Mouse (Mus musculus): ENCODE measurements around the gene Dbr1. TPM values are rescaled to one million over a fixed set of nuclear protein-coding genes. Genes with fewer than 3 reads are reported as not detected.
A peak's percentile ranks its signal among the peaks of the same experiment; 100 is the strongest.
"Not testable (repeated sequence)": the region's sequence is repeated elsewhere in the genome, so short reads cannot be mapped to it uniquely, and the experiment has no call there.

Gene Dbr1
- total RNA-seq (2021): 1 to 10 TPM; 5.6 to 7.1 TPM
- long read RNA-seq, experiment 1, transcript Dbr1-201 (8 exons, 2,261 nt): major isoform, 8 of 9 reads
- long read RNA-seq, experiment 1, partial matches to known transcripts: 0 of 9 reads
- long read RNA-seq, experiment 1, other reads (novel, unspliced or antisense): 1 of 9 reads
- long read RNA-seq, experiment 2, transcript Dbr1-201 (8 exons, 2,261 nt): major isoform, 8 of 8 reads
- long read RNA-seq, experiment 2, partial matches to known transcripts: 0 of 8 reads
- long read RNA-seq, experiment 2, other reads (novel, unspliced or antisense): 0 of 8 reads

- peak; percentile 92 for DNase-seq
Measured at GRCm38 (mm10) chr9:99575677-99576480, at the start of gene Dbr1. TSS of gene Dbr1 (plus strand) at chr9:99575799.

GRCm38 (mm10) chr9:99531865-99532264 is 43.7 kb upstream of the Dbr1 start:
- no peak for DNase-seq

GRCm38 (mm10) chr9:99546259-99546658 is 29.3 kb upstream of the Dbr1 start:
- DNase-seq: no peak

- DNase-seq: no peak
Measured at GRCm38 (mm10) chr9:99552068-99552467, 23.5 kb upstream of the Dbr1 start.

GRCm38 (mm10) chr9:99553049-99553448 is 22.6 kb upstream of the Dbr1 start:
- DNase-seq: no peak

- no peak for DNase-seq
Measured at GRCm38 (mm10) chr9:99554052-99554451, 21.5 kb upstream of the Dbr1 start.

- no peak for DNase-seq
Measured at GRCm38 (mm10) chr9:99555253-99555652, 20.3 kb upstream of the Dbr1 start.

- no peak for DNase-seq
Measured at GRCm38 (mm10) chr9:99557580-99558300, 17.9 kb upstream of the Dbr1 start.

GRCm38 (mm10) chr9:99558824-99559556 is 16.6 kb upstream of the Dbr1 start:
- DNase-seq: no peak

- no peak for DNase-seq
Measured at GRCm38 (mm10) chr9:99559557-99559904, 16.1 kb upstream of the Dbr1 start.

GRCm38 (mm10) chr9:99560389-99560788 is 15.2 kb upstream of the Dbr1 start:
- DNase-seq: no peak

GRCm38 (mm10) chr9:99563714-99564113 is 11.9 kb upstream of the Dbr1 start:
- DNase-seq: peak; percentile 54

GRCm38 (mm10) chr9:99568023-99568346 is 7.6 kb upstream of the Dbr1 start:
- DNase-seq: no peak

GRCm38 (mm10) chr9:99568347-99569070 is 7.1 kb upstream of the Dbr1 start, which contains the start of gene Armc8:
TSS of gene Armc8 (minus strand) at chr9:99568899.
- peak; percentile 92 for DNase-seq

GRCm38 (mm10) chr9:99569071-99569397 is 6.6 kb upstream of the Dbr1 start:
- DNase-seq: no peak

GRCm38 (mm10) chr9:99580655-99581054 is 5.1 kb downstream of the Dbr1 start:
- DNase-seq: no peak

- peak; percentile 78 for DNase-seq
Measured at GRCm38 (mm10) chr9:99587505-99588202, 12.1 kb downstream of the Dbr1 start.

GRCm38 (mm10) chr9:99591144-99591543 is 15.5 kb downstream of the Dbr1 start:
- no peak for DNase-seq

- not testable (repeated sequence) for DNase-seq
Measured at GRCm38 (mm10) chr9:99599127-99599526, 23.5 kb downstream of the Dbr1 start.

- DNase-seq: no peak
Measured at GRCm38 (mm10) chr9:99603566-99603965, 28.0 kb downstream of the Dbr1 start.

GRCm38 (mm10) chr9:99612202-99612601 is 36.6 kb downstream of the Dbr1 start, which contains the start of gene A4gnt:
TSS of gene A4gnt (plus strand) at chr9:99612502.
- no peak for DNase-seq

Data from gastrocnemius, postnatal 10 days (tissue).